Mouse (Mus musculus) embryonic facial prominence, embryonic 15.5 days (tissue): ENCODE measurements around the gene Ccser2. TPM values are rescaled to one million over a fixed set of nuclear protein-coding genes. Genes with fewer than 3 reads are reported as not detected.
"Not testable (repeated sequence)": the region's sequence is repeated elsewhere in the genome, so short reads cannot be mapped to it uniquely, and the experiment has no call there.

Experiments
- ATAC-seq: fragments of 200-750 bp; cut with Nextera tagmentation; 2 replicates; pipeline ENCODE4 v1.8.0; 2017; ENCODE audit warnings: low read depth, moderate TSS enrichment; ENCODE audit not compliant: insufficient number of reproducible peaks, low FRiP score, low TSS enrichment
- H3K27ac ChIP-seq: fragments of 300-500 bp; sonication (generic); replicated peaks from 2 replicates; pipeline ENCODE4 v1.5.1; 2015; ENCODE audit warnings: mild to moderate bottlenecking, inconsistent platforms
- H3K27me3 ChIP-seq: fragments of 300-500 bp; sonication (generic); 2 replicates; pipeline ENCODE4 v1.6.1; 2015; ENCODE audit warnings: inconsistent platforms
- H3K36me3 ChIP-seq: fragments of 300-500 bp; sonication (generic); 2 replicates; pipeline ENCODE4 v1.6.1; 2015; ENCODE audit warnings: mild to moderate bottlenecking, inconsistent platforms
- H3K4me1 ChIP-seq: fragments of 300-500 bp; sonication (generic); 2 replicates; pipeline ENCODE4 v1.6.1; 2015; ENCODE audit warnings: inconsistent platforms
- H3K4me2 ChIP-seq: fragments of 300-500 bp; sonication (generic); replicated peaks from 2 replicates; pipeline ENCODE4 v1.6.1; 2015; ENCODE audit warnings: mild to moderate bottlenecking, inconsistent platforms
- H3K4me3 ChIP-seq: fragments of 300-500 bp; sonication (generic); replicated peaks from 2 replicates; pipeline ENCODE4 v1.5.1; 2015; ENCODE audit warnings: mild to moderate bottlenecking, inconsistent platforms
- H3K9ac ChIP-seq: fragments of 300-500 bp; sonication (generic); 2 replicates; pipeline ENCODE4 v1.6.1; 2015; ENCODE audit warnings: inconsistent platforms
- H3K9me3 ChIP-seq: fragments of 300-500 bp; sonication (generic); replicated peaks from 2 replicates; pipeline ENCODE4 v1.6.1; 2016; ENCODE audit warnings: inconsistent platforms
- WGBS: fragments of 180-500 bp; shearing (Covaris S2); methylation state at CpG from one replicate; pipeline ENCODE4 v1.1.7; 2015; 5-methylcytosine and 5-hydroxymethylcytosine counted together
- polyA plus RNA-seq: library from polyadenylated mRNA; unstranded; fragments of >200 nt; fragmentation: Nextera tagmentation; extraction: Ambion mirVana; gene quantifications from 2 replicates; pipeline ENCODE4 v1.2.1, GENCODE M21; 2015

Gene Ccser2
- 45.1 and 51.3 TPM in 2 replicates for polyA plus RNA-seq

GRCm38 (mm10) chr14:36968628-36969147 is at the start of gene Ccser2:
Gene Ccser2 (minus strand): TSS chr14:36968777.
- Histone ChIP-seq H3K36me3 (no peaks in the 10 kb centered on the region), H3K27ac (peak within 1 kb of the TSS; percentile 79), H3K4me2 (peak within 1 kb of the TSS; percentile 60), H3K9me3 (no peaks in the 10 kb centered on the region), H3K4me1 (peaks cover 15% of the 10 kb centered on the region), H3K4me3 (peak within 1 kb of the TSS; percentile 91), H3K9ac (peak within 1 kb of the TSS; percentile 83), H3K27me3 (no peaks in the 10 kb centered on the region)
- ATAC-seq = peak; percentile 100
- 2% methylated on average over 36 of the region's 39 CpGs for WGBS

DNA sequence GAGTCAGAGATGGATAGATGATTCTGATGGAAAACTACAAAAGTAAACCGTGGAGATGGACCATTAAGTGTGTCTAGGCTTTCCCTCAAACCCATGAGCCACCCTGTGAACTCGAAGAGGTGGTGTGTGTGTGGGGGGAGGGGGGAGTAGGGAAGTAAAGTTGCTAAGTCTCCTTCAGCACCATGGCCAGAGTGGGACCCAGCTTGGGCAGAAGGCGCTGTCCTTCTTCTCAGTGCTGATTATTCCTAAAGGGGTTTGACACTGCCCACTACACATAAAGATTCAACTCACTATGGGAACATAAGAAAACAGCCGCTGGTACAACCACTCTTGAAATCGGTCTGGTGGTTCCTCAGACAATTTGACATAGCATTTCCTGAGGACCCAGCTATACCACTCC is 47.3 kb upstream of the Ccser2 start:
- Histone ChIP-seq H3K9me3 (no peaks in the 10 kb centered on the region), H3K27me3 (no peaks in the 10 kb centered on the region), H3K27ac (no peak overlapping the region), H3K9ac (no peak overlapping the region), H3K4me3 (no peak overlapping the region), H3K4me1 (no peaks in the 10 kb centered on the region), H3K4me2 (no peak overlapping the region), H3K36me3 (no peaks in the 10 kb centered on the region)
- WGBS = 32% methylated on average over 5 of the region's 5 CpGs
- no peak for ATAC-seq

- Histone ChIP-seq H3K4me2 (no peak overlapping the region), H3K27ac (no peak overlapping the region), H3K36me3 (no peaks in the 10 kb centered on the region), H3K9me3 (no peaks in the 10 kb centered on the region), H3K27me3 (no peaks in the 10 kb centered on the region), H3K4me1 (no peaks in the 10 kb centered on the region), H3K9ac (no peak overlapping the region), H3K4me3 (no peak overlapping the region)
- ATAC-seq = no peak
- 43% methylated on average over 3 of the region's 3 CpGs for WGBS
These were observed 45.1 kb upstream of the Ccser2 start for GRCm38 (mm10) chr14:37013644-37014043.

DNA sequence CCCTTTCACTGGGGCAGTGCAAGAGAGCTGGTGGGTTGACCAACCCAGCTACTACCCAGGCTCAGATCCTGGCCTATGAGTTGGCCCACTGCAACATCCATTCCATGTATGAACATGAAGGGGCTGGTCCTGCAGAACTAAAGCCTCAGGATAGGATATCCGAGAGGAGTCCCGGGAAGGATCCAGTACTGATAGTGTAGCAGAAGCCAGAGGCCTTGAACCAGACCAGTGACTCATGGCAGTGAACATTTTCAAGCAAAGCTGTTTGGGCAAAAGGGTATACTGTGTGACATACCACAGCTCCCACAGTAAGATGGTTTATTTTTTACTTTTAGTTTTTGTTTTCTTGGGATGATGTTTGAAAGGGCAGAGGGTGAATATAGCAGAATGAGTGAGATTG is 41.1 kb upstream of the Ccser2 start:
- Histone ChIP-seq H3K4me3 (no peak overlapping the region), H3K9me3 (no peaks in the 10 kb centered on the region), H3K9ac (no peak overlapping the region), H3K36me3 (no peaks in the 10 kb centered on the region), H3K4me1 (no peaks in the 10 kb centered on the region), H3K4me2 (no peak overlapping the region), H3K27me3 (no peaks in the 10 kb centered on the region), H3K27ac (no peak overlapping the region)
- 75% methylated on average over 2 of the region's 2 CpGs for WGBS
- no peak for ATAC-seq

DNA sequence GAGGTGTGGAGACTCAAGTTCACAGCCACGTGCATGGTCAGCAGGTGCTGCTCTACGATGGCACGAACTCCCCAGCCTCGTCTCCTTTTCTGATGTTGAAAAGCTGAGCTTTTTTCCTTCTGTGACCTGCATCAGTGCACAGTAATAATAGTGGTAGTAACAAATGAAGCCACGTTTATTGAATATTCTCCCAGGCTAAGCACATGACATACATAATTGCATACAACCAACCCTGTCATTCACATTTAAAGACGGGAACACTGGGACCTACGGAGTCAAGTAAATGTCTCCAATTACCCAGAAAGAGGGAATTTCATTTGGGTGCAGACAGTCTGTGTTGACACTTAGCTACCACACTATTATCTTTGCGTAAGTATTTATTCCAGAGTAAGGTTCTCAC is 37.9 kb upstream of the Ccser2 start:
- WGBS = 69% methylated on average over 8 of the region's 8 CpGs
- Histone ChIP-seq H3K9ac (no peak overlapping the region), H3K4me3 (no peak overlapping the region), H3K36me3 (no peaks in the 10 kb centered on the region), H3K4me2 (no peak overlapping the region), H3K4me1 (no peaks in the 10 kb centered on the region), H3K9me3 (no peaks in the 10 kb centered on the region), H3K27ac (no peak overlapping the region), H3K27me3 (no peaks in the 10 kb centered on the region)
- ATAC-seq = no peak

DNA sequence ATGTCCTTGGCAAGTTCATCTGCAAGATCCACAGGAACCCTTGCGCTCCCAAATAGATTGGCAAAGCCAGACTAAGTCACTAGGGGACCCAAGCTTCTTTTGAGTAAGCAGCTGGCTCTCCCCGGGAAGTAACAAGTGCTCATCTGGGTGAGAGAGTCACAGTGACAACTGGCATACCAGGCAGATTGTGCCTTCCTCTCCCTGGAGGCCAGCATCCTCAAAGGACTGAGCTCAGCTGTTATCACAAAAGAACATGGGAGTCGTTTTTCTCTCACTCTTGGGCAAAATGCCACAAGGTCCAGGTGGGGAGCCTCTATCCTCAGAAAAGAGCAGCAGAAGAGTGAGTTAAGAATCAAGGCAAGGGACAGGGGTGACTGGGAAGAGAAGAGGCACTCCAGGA is 37.3 kb upstream of the Ccser2 start:
- ATAC-seq = peak; percentile 51; the same call in 1 of the 2 replicates

DNA sequence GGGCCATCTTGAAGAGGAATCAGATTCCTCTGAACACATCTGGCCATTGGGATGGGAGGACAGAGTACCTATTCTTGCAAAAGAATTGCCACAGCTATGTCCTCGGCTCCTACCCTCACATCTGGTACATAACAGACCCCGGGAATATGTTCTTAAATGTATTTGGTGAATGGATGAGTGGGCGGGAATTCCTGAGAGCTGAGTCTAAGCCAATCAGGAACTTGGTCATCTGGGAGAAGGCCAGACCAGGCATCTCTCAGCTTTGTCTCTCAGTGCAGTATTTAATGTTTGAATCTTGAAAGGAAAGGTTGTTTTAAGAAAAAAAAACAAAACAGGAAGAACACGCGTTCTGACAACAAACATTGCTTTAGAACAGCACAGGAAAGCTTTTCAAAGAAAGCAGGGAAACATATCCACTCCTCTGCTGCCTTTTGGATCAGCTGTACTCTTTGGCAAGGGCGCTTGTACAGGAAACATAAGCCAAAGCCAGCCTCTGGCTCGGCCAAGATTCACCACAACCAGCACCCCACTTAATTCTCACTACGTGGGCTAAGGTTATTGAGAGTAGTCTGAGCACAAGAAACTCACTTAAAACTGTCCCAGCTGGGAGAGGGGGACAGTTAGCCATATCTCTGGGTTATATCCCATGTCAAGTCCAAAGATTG is 35.0 kb upstream of the Ccser2 start:
- no peak overlapping the region for H3K4me2 ChIP-seq
- WGBS = 67% methylated on average over 8 of the region's 8 CpGs
- H3K9me3 ChIP-seq = no peaks in the 10 kb centered on the region
- H3K9ac ChIP-seq = no peak overlapping the region
- no peaks in the 10 kb centered on the region for H3K27me3 ChIP-seq
- no peak for ATAC-seq
- H3K4me1 ChIP-seq = no peaks in the 10 kb centered on the region
- H3K36me3 ChIP-seq = no peaks in the 10 kb centered on the region
- H3K27ac ChIP-seq = no peak overlapping the region
- no peak overlapping the region for H3K4me3 ChIP-seq

More for the DNA sequence above, 37.3 kb upstream of the Ccser2 start:
- no peaks in the 10 kb centered on the region for H3K4me1 ChIP-seq
- H3K9me3 ChIP-seq = no peaks in the 10 kb centered on the region
- no peaks in the 10 kb centered on the region for H3K27me3 ChIP-seq
- no peaks in the 10 kb centered on the region for H3K36me3 ChIP-seq
- H3K9ac ChIP-seq = no peak overlapping the region
- H3K27ac ChIP-seq = no peak overlapping the region
- 36% methylated on average over 3 of the region's 3 CpGs for WGBS
- no peak overlapping the region for H3K4me3 ChIP-seq
- H3K4me2 ChIP-seq = no peak overlapping the region

- 55% methylated on average over 2 of the region's 2 CpGs for WGBS
- H3K27ac ChIP-seq = no peak overlapping the region
These were observed 34.3 kb upstream of the Ccser2 start for GRCm38 (mm10) chr14:37002852-37003251.

GRCm38 (mm10) chr14:37000780-37001179 is 32.2 kb upstream of the Ccser2 start:
- H3K9ac ChIP-seq, H3K27me3 ChIP-seq, H3K4me2 ChIP-seq, ATAC-seq, H3K36me3 ChIP-seq, H3K4me3 ChIP-seq, H3K27ac ChIP-seq, H3K4me1 ChIP-seq, H3K9me3 ChIP-seq: not testable (repeated sequence)
- 73% methylated on average over 6 of the region's 6 CpGs for WGBS

More at GRCm38 (mm10) chr14:37002852-37003251, 34.3 kb upstream of the Ccser2 start:
- no peak for ATAC-seq
- Histone ChIP-seq H3K9ac (no peak overlapping the region), H3K4me3 (no peak overlapping the region), H3K36me3 (no peaks in the 10 kb centered on the region), H3K4me2 (no peak overlapping the region), H3K4me1 (no peaks in the 10 kb centered on the region), H3K9me3 (no peaks in the 10 kb centered on the region), H3K27me3 (no peaks in the 10 kb centered on the region)

DNA sequence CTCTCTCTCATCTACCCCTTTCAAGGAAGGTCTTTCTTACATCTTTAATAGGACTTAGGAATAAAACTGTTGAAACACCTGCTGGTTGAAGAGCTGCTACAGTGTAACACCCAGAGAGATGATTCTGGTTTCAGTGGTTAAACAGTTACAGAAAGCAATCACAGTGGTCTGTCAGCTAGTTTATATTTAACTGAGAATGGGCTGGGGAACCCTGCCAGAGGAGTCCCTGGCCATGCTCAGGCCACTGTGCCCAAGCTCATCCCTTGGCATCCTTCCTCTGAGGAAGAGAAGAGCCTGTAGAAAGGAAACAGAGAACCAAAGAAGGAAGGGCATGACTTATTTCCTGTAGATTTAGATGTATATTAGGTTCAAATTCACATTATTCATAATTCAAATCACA is 21.2 kb upstream of the Ccser2 start:
- no peak overlapping the region for H3K9ac ChIP-seq
- no peaks in the 10 kb centered on the region for H3K4me1 ChIP-seq
- no peak overlapping the region for H3K4me3 ChIP-seq
- no peak for ATAC-seq
- H3K4me2 ChIP-seq = no peak overlapping the region
- no peaks in the 10 kb centered on the region for H3K36me3 ChIP-seq
- H3K27ac ChIP-seq = no peak overlapping the region
- no peaks in the 10 kb centered on the region for H3K9me3 ChIP-seq
- H3K27me3 ChIP-seq = no peaks in the 10 kb centered on the region

DNA sequence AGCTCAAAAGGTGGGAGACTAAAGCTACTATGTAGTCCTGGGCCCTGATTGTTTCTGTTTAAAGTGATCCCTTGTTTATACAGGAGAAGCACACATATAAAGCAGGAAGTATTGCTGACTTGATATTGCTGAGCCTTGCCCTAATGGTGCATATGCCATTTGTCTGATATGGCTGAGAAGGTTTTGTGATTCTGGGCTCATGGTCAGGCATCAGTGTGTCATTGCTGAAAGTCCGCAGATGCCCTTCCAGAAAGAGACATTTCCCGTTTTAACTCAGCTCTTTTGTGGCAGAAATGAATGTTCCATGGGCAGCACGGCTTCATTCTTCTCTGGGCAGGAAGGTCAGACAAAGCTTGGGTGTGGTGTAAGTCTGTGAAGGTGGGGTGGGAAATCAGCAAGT is 17.1 kb upstream of the Ccser2 start:
- Histone ChIP-seq H3K27ac (no peak overlapping the region), H3K9me3 (no peaks in the 10 kb centered on the region), H3K27me3 (no peaks in the 10 kb centered on the region), H3K36me3 (no peaks in the 10 kb centered on the region), H3K4me3 (no peak overlapping the region), H3K9ac (no peak overlapping the region), H3K4me2 (no peak overlapping the region), H3K4me1 (no peaks in the 10 kb centered on the region)
- WGBS = 75% methylated on average over 3 of the region's 3 CpGs
- ATAC-seq = no peak

GRCm38 (mm10) chr14:36975019-36975418 is 6.4 kb upstream of the Ccser2 start:
- H3K4me3 ChIP-seq = no peak overlapping the region
- no peak overlapping the region for H3K27ac ChIP-seq
- no peak for ATAC-seq
- no peak overlapping the region for H3K9ac ChIP-seq
- WGBS = 77% methylated on average over 3 of the region's 3 CpGs
- no peaks in the 10 kb centered on the region for H3K36me3 ChIP-seq
- H3K9me3 ChIP-seq = no peaks in the 10 kb centered on the region
- no peak overlapping the region for H3K4me2 ChIP-seq
- no peaks in the 10 kb centered on the region for H3K27me3 ChIP-seq
- H3K4me1 ChIP-seq = no peaks in the 10 kb centered on the region
